Mouse (Mus musculus): Measurements from ENCODE around the gene Apoc3. TPM values are rescaled to one million over a fixed set of nuclear protein-coding genes. Genes with fewer than 3 reads are reported as not detected.

Apoc3 gene
- total RNA-seq, 1 experiment, result not detected

GRCm38 (mm10) chr9:46210473-46210872, 25.0 kb downstream of the Apoc3 start:
- in situ Hi-C loops (cut with MboI; ENCODE audit: low sequenced_read_pairs in 2 of 2, unreplicated experiment in 2 of 2), result no loop called here

DNA sequence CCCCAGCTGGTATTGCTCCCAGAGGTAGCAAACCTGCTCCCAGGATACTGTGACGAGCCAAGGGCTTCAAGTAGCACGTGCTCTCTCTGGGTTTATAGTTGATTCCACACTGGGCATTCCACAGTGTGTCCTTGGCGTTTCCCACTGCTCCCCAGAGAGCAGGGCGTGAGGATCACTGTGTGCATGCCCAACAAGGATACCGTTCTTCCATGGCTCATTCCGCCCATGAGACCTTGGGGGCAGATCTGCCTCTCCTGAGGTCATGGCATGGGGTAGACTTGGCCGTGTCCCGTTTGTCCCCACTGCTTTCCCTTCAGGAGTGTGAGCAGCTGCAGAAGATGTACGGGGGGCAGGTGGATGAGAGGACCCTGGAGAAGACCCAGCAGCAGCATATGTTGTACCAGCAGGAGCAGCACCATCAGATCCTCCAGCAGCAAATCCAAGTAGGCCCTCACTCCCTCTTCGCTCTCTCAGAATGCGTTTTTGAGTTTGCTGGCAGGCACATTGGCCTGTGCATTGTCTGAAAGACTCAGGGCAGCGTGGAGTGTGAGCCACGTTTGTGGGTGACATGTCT, 26.9 kb downstream of the Apoc3 start:
- TF ChIP-seq HCFC1 (IDR thresholded peaks at IDR 0.05; ENCODE audit: borderline replicate concordance, insufficient read depth, low read length) (no peak), CHD2 (IDR thresholded peaks at IDR 0.05; ENCODE audit: low read depth, low read length) (no peak), MAFK (IDR thresholded peaks at IDR 0.05; ENCODE audit: insufficient read depth, low read depth, low read length) (no peak), ZNF384 (IDR thresholded peaks at IDR 0.05; ENCODE audit: low read depth, low read length) (no peak), ZC3H11A (IDR thresholded peaks at IDR 0.05; ENCODE audit: borderline replicate concordance, low read depth, low read length) (no peak)
- in situ Hi-C loops (cut with MboI; ENCODE audit: low sequenced_read_pairs in 2 of 2, unreplicated experiment in 2 of 2), result no loop called here
- no peak overlapping the region for H3K4me3 ChIP-seq (ENCODE audit: insufficient read depth in 1 of 2, low read depth in 1 of 2, low read length in 2 of 2, poor library complexity in 1 of 2, severe bottlenecking in 1 of 2)
- peaks cover 25% of the 10 kb centered on the region for H3K36me3 ChIP-seq (ENCODE audit: control insufficient read depth, insufficient read depth, low read length, poor library complexity, severe bottlenecking)
- peaks cover 0 to 2% of the 10 kb centered on the region in 2 experiments; a peak in 1 of 4 replicates for H3K4me1 ChIP-seq (ENCODE audit: control insufficient read depth in 2 of 2, insufficient read depth in 2 of 2, low read length in 2 of 2, poor library complexity in 1 of 2)
- no peaks in the 10 kb centered on the region for H3K9me3 ChIP-seq (ENCODE audit: control insufficient read depth, insufficient read depth, low read depth, low read length)
- no peak overlapping the region for H3K9ac ChIP-seq (ENCODE audit: insufficient read depth, low read depth, low read length, poor library complexity, severe bottlenecking)
- H3K27ac ChIP-seq (ENCODE audit: insufficient read depth, low read depth, low read length, poor library complexity, severe bottlenecking), result no peak overlapping the region
- no peak for DNase-seq (ENCODE audit: low read depth, low spot score)

More at GRCm38 (mm10) chr9:46210473-46210872, 25.0 kb downstream of the Apoc3 start:
- Histone ChIP-seq H3K9ac (ENCODE audit: insufficient read depth, low read depth, low read length, poor library complexity, severe bottlenecking) (peak overlapping the region; percentile 59; the same call in 1 of the 2 replicates), H3K9me3 (ENCODE audit: control insufficient read depth, insufficient read depth, low read depth, low read length) (no peaks in the 10 kb centered on the region), H3K4me3 (ENCODE audit: insufficient read depth in 1 of 2, low read depth in 1 of 2, low read length in 2 of 2, poor library complexity in 1 of 2, severe bottlenecking in 1 of 2) (peak overlapping the region; percentile 29 to 41), H3K27ac (ENCODE audit: insufficient read depth, low read depth, low read length, poor library complexity, severe bottlenecking) (no peak overlapping the region), H3K4me1 (ENCODE audit: control insufficient read depth in 2 of 2, insufficient read depth in 2 of 2, low read length in 2 of 2, poor library complexity in 1 of 2) (peaks cover 0 to 2% of the 10 kb centered on the region in 2 experiments; a peak in 1 of 4 replicates), H3K36me3 (ENCODE audit: control insufficient read depth, insufficient read depth, low read length, poor library complexity, severe bottlenecking) (peaks cover 20% of the 10 kb centered on the region)
- TF ChIP-seq ZC3H11A (IDR thresholded peaks at IDR 0.05; ENCODE audit: borderline replicate concordance, low read depth, low read length), result no peak
- no peak for TF ChIP-seq HCFC1 (IDR thresholded peaks at IDR 0.05; ENCODE audit: borderline replicate concordance, insufficient read depth, low read length)
- TF ChIP-seq MAFK (IDR thresholded peaks at IDR 0.05; ENCODE audit: insufficient read depth, low read depth, low read length), result no peak
- no peak for TF ChIP-seq ZNF384 (IDR thresholded peaks at IDR 0.05; ENCODE audit: low read depth, low read length)
- TF ChIP-seq CHD2 (IDR thresholded peaks at IDR 0.05; ENCODE audit: low read depth, low read length), result no peak
- DNase-seq (ENCODE audit: low read depth, low spot score), result no peak

- Histone ChIP-seq H3K9ac (ENCODE audit: insufficient read depth, low read depth, low read length, poor library complexity, severe bottlenecking) (no peak overlapping the region), H3K36me3 (ENCODE audit: control insufficient read depth, insufficient read depth, low read length, poor library complexity, severe bottlenecking) (peaks cover 23% of the 10 kb centered on the region), H3K9me3 (ENCODE audit: control insufficient read depth, insufficient read depth, low read depth, low read length) (no peaks in the 10 kb centered on the region), H3K27ac (ENCODE audit: insufficient read depth, low read depth, low read length, poor library complexity, severe bottlenecking) (no peak overlapping the region), H3K4me1 (ENCODE audit: control insufficient read depth in 2 of 2, insufficient read depth in 2 of 2, low read length in 2 of 2, poor library complexity in 1 of 2) (peaks cover 0 to 2% of the 10 kb centered on the region in 2 experiments; a peak in 1 of 4 replicates), H3K4me3 (ENCODE audit: insufficient read depth in 1 of 2, low read depth in 1 of 2, low read length in 2 of 2, poor library complexity in 1 of 2, severe bottlenecking in 1 of 2) (no peak overlapping the region)
- no peak for DNase-seq (ENCODE audit: low read depth, low spot score)
- TF ChIP-seq MAFK (IDR thresholded peaks at IDR 0.05; ENCODE audit: insufficient read depth, low read depth, low read length), result no peak
- no peak for TF ChIP-seq CHD2 (IDR thresholded peaks at IDR 0.05; ENCODE audit: low read depth, low read length)
- no peak for TF ChIP-seq ZNF384 (IDR thresholded peaks at IDR 0.05; ENCODE audit: low read depth, low read length)
- in situ Hi-C loops (cut with MboI; ENCODE audit: low sequenced_read_pairs in 2 of 2, unreplicated experiment in 2 of 2), result no loop called here
Measured at GRCm38 (mm10) chr9:46207501-46207869, 28.0 kb downstream of the Apoc3 start.

- Histone ChIP-seq H3K4me1 (ENCODE audit: control insufficient read depth in 2 of 2, insufficient read depth in 2 of 2, low read length in 2 of 2, poor library complexity in 1 of 2) (peaks cover 0 to 2% of the 10 kb centered on the region in 2 experiments; a peak in 1 of 4 replicates), H3K36me3 (ENCODE audit: control insufficient read depth, insufficient read depth, low read length, poor library complexity, severe bottlenecking) (peaks cover 23% of the 10 kb centered on the region), H3K9me3 (ENCODE audit: control insufficient read depth, insufficient read depth, low read depth, low read length) (no peaks in the 10 kb centered on the region), H3K27ac (ENCODE audit: insufficient read depth, low read depth, low read length, poor library complexity, severe bottlenecking) (no peak overlapping the region), H3K4me3 (ENCODE audit: insufficient read depth in 1 of 2, low read depth in 1 of 2, low read length in 2 of 2, poor library complexity in 1 of 2, severe bottlenecking in 1 of 2) (no peak overlapping the region), H3K9ac (ENCODE audit: insufficient read depth, low read depth, low read length, poor library complexity, severe bottlenecking) (no peak overlapping the region)
- no peak for TF ChIP-seq MAFK (IDR thresholded peaks at IDR 0.05; ENCODE audit: insufficient read depth, low read depth, low read length)
- TF ChIP-seq ZC3H11A (IDR thresholded peaks at IDR 0.05; ENCODE audit: borderline replicate concordance, low read depth, low read length), result no peak
- TF ChIP-seq HCFC1 (IDR thresholded peaks at IDR 0.05; ENCODE audit: borderline replicate concordance, insufficient read depth, low read length), result no peak
- TF ChIP-seq CHD2 (IDR thresholded peaks at IDR 0.05; ENCODE audit: low read depth, low read length), result no peak
- no peak for TF ChIP-seq ZNF384 (IDR thresholded peaks at IDR 0.05; ENCODE audit: low read depth, low read length)
- DNase-seq (ENCODE audit: low read depth, low spot score), result no peak
- in situ Hi-C loops (cut with MboI; ENCODE audit: low sequenced_read_pairs in 2 of 2, unreplicated experiment in 2 of 2), result no loop called here
Measured at GRCm38 (mm10) chr9:46206834-46207500, 28.5 kb downstream of the Apoc3 start.
